Mouse (Mus musculus) c-Kit-positive CD71-positive TER-119-positive erythroid progenitor cells, embryonic 14.5 days (primary cell): ENCODE measurements around the gene Mthfsd.

Source experiments
- DNase-seq: peaks from one replicate; pipeline ENCODE4 v3.0.0-alpha.2; 2013; ENCODE audit warnings: low spot score

The Mthfsd gene

DNA sequence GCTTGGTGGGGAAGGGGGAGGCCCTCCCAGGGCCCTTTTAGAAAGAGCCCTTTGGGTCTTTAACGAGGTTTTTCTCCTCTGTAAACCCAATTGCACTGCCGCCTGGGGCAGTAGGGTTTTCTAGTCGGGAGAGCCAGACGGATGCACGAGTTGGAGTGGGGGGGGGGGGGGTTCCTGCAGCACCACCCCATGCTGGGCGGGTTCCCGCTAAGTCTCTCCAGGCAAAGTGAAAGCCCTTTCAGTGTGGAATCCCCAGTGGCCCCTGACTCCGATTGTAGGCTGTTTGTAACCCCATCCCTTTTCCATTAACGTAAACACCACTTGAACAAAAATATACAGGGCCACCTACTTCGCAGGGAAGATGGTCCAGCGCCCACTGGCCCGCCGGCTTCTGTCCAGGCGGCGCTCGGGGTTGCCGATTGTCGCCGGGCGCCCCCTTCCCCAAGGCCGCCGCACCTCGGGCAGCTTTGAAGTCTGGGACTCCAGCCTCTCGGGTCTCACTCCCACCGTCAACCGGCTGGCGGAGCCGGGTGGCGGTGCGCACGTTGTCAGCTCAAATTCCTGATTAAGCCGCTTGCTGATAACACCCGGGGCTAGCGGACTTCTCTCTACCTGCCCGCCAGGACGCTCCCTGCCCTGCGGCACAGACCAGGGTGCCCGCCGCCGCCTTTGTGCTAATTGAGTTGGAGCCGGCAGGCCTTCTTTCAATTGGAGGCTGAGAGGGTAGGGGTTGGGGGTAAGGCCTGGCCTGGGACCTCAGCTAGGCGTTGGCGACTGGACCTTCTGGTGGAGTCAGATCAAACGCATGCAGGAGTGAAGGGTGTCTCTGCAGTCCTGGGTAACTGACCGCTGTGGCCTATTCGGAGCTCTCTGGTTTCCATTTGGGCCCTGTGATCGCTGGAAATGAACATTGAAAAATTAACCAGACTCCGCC, 34.8 kb downstream of the Mthfsd start:
- no peak for DNase-seq

DNA sequence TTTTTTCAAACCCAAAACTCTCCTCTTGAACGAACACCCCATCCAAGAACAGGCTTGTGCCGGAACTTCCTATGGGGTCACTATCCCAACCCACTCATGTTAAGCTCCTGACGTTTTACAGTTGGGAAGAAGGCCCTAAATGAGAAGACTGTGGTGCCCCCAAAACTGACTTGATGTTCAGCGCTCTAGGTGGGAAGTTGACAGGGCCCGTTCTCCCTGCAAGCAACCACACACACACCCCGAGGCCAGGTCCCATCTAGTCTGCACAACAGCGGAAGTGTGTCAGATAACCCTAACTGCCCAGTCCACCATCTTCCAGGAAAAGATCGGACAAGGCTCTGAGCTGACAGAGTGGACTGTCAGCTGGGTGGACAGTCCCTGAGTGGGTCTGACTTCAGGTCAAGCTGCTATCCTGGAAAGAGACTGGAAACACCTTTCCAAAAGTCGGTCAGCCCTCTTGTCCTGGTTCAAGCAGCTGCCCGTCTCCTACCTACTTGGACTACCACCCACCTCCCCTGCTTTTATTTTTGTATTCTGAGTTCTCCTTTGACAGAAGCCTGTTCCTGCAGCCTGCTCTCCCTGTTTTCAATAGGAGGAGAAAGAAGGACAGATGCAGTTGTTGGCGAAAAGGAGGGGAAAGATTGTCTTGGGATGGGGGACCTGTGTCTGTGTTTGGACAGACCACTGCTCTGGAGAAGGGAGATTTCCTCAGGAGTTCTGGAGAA, 35.6 kb downstream of the Mthfsd start:
- no peak for DNase-seq

DNA sequence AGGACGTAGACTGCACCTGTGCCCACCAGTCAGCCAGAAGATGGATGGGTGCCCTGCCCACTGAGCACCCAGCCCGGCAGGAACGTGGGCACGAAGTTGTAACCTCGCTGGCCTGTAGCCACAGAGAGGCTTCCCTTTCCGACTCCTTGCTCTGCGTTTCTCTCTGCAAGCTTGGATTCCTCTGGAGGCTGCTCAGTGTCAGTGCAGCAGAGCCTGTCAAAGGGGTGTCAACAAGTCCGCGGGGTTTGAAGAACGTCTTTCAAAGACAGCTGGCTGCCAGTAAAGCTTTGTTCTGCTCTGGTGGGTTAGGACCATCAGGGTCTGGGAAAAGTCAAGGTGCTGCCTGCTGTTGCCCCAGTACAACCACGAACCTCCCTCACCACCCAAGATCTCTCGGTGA, 36.7 kb downstream of the Mthfsd start:
- DNase-seq, result no peak

DNA sequence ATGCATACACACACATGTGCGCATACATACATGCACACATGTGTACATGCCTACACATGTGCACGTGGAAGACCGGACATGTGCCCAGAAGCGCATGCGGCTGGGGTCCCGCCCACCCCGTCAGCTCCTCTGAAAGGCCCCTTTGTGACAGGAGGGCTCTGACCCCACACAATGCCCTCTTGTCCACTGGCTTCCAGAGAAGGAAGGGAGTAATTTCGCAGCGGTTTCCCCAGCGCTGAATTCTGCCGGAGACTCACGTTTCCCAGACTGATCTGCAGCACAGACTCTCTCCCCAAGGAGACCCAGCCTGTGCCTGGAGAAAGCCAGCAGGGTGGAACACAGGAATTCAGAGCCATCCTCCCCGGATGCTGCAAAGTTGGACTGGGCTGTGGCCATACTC, 44.5 kb downstream of the Mthfsd start:
- no peak for DNase-seq

DNA sequence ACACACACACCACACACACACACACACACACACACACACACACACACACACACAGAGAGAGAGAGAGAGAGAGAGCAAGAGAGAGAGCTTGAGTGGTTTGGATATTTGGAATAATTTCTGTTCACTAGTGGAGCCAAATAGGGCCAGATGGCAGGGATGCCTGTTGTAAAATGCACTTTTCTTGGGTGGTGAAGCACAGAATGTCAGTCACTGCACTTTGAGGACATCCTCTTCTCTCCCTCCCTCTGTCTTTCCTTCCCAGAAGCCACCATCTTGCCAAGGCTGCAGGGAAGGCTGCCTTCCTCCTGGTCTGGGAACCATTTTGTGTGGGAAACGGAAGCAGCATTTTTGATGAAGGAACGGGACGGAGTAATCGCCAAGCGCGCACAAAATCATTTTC, 45.7 kb downstream of the Mthfsd start:
- DNase-seq, result no peak

DNA sequence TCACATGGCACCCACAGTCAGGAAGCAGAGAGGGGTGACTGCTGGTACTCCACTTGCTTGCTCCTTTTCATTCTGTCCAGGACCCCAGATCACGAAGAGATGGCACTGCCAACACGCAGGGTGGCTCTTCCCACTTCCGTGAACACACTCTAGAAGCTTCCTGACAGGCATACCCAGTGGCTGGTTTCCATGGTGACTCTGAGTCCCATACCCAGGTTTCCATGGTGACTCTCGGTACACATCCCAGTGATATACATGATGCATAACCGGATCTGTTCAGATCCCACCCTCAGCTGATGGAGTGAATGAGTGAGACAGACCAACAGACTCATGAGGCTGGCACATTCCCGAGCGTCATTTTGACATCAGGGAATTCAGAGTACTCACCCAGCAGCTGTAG, 49.1 kb downstream of the Mthfsd start:
- no peak for DNase-seq

DNA sequence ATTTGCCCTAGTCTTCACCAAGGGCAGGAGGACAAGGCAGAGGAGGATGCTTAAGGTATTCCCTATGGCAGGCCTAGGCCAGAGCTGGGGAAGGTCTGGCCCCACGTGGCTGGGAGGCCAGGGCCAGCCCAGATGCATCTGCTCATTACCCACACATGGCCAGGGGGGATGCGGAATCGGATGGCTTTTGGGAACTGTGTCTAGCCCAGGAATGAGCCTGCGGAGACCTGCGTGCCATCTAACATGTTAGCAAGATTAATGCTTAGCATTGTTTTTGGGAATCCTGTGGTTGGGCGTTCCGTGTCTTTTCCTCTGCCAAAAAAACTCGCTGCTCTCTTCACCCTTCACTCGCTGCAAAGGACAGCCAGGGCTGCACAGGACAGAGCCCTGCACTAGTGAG, 50.1 kb downstream of the Mthfsd start:
- DNase-seq, result no peak

DNA sequence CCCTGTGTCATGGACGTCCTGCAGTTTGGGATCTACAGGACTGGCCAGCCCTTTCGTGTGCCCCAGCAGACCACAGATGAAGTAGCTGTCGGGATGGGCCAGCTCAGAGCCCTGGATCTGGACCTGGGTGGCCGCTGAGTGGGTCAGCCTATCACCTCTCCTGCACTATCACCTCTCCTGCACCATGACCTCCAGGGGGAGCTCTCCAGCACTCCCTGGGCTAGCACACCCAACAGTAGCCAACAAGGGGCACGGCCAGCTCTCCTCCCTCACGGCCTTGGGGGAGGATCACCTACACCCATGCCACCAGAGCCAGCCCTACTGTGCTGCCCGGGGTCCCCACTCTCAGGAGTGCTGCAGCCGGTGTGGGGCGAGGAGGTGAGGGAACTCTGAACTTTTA, 60.8 kb downstream of the Mthfsd start:
- DNase-seq, result no peak

DNA sequence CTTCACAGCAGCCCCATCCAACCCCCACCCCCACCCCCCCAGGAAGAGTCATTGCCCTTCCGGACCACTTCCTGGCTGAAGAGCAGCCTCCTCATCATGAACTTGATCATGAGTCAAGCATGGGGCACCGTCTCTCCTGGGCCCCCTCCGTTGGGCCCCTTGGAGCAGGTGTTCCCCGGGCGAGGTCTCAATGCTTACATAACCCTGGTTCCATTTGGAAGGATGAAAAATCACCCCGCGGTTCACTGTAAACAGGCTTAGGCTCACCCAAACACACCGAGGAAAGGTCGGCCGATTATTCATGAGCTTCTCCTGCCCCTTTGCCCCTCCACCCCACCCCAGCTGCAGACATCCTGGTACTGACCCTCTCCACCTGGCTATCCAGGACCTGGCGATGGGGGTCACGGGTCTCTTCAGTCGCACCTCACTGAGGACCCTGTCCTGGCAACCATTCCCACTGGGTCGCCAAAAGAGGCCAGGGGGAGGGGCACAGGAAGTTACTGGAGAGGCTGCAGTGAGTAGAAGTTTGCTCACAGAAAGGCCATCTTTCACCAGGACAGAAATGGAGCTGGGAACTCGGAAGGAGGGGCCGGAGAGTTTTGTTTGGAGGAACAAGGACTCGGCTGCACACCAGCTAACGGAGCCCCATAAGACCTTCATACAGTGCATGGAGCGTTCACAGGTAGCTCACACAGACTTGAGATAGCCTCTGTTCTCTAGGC, 64.3 kb downstream of the Mthfsd start:
- DNase-seq, result no peak
